Mouse (Mus musculus): ENCODE results near the gene Ccdc9b. TPM values are rescaled to one million over a fixed set of nuclear protein-coding genes. Genes with fewer than 3 reads are reported as not detected.
A peak's percentile ranks its signal among the peaks of the same experiment; 100 is the strongest.

The Ccdc9b gene
- polyA plus RNA-seq, 1 experiment from 2014 or later: 0.90 TPM

DNA sequence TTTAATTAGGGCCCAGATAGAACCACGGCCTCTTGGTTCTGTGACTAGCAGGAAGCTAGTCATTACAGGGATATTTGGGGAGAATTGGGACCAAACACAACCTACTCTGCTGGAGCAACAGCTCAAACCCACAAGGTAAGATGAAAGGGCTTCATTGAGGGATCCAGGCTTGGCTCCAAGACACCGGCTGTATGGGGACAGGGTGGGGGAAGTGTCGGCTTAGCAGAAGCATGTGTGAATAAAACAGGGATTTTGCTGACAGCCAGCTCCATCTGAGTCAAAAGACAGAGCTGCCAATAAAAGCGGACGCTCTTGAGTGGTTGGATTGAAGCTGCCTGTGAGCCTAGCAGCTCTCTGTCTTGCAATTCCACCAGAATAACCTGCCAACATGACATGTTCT, 29.1 kb downstream of the Ccdc9b start:
- ATAC-seq (ENCODE audit: insufficient read depth, low FRiP score, low TSS enrichment): no peak
- Histone ChIP-seq H3K9me3 (ENCODE audit: control insufficient read depth, low read length) (no peaks in the 10 kb centered on the region), H3K4me2 (ENCODE audit: low read depth) (no peak overlapping the region), H3K27ac (ENCODE audit: low read depth, low read length) (no peak overlapping the region), H3K27me3 (ENCODE audit: control insufficient read depth, insufficient read depth, low read length) (peaks cover 10% of the 10 kb centered on the region; the same call in 1 of the 2 replicates), H3K4me1 (ENCODE audit: control insufficient read depth, insufficient read depth, low read length) (peaks cover under 1% of the 10 kb centered on the region; the same call in 1 of the 2 replicates), H3K4me3 (ENCODE audit: low read depth, low read length) (no peak overlapping the region), H3K36me3 (ENCODE audit: control insufficient read depth, insufficient read depth, low read length) (no peaks in the 10 kb centered on the region), H3K9ac (ENCODE audit: low read length) (no peak overlapping the region)
- no peak for DNase-seq (ENCODE audit: low spot score)
- 67% methylated on average over 5 of the region's 5 CpGs for WGBS

DNA sequence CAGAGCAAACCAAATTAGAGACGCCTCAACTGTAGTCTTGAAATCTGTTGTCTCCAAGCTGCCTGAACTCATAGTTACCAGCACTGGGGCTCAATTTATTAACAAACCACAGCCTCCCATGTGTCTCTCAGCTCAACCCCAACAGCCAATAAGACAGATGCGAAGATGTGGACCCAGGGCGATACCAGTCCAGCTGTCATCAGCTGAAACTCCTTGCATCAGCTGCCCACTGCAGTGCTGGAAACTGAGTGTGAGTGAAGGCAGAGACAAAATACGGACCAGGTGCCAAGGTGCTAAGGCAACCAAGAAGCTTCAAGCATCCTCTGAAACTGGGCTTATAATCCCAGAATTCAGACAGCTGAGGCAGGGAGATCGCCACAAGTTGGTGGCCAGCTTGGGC, 30.5 kb downstream of the Ccdc9b start:
- Histone ChIP-seq H3K9me3 (ENCODE audit: control insufficient read depth, low read length) (no peaks in the 10 kb centered on the region), H3K27ac (ENCODE audit: low read depth, low read length) (no peak overlapping the region), H3K9ac (ENCODE audit: low read length) (no peak overlapping the region), H3K4me1 (ENCODE audit: control insufficient read depth, insufficient read depth, low read length) (peaks cover 3% of the 10 kb centered on the region; the same call in 1 of the 2 replicates), H3K36me3 (ENCODE audit: control insufficient read depth, insufficient read depth, low read length) (no peaks in the 10 kb centered on the region), H3K4me3 (ENCODE audit: low read depth, low read length) (no peak overlapping the region), H3K4me2 (ENCODE audit: low read depth) (no peak overlapping the region), H3K27me3 (ENCODE audit: control insufficient read depth, insufficient read depth, low read length) (peaks cover 12% of the 10 kb centered on the region; the same call in 1 of the 2 replicates)
- WGBS: 79% methylated on average over 5 of the region's 5 CpGs
- DNase-seq (ENCODE audit: low spot score): no peak
- no peak for ATAC-seq (ENCODE audit: insufficient read depth, low FRiP score, low TSS enrichment)

GRCm38 (mm10) chr2:118730622-118730915, 31.9 kb downstream of the Ccdc9b start:
- Histone ChIP-seq H3K9me3 (ENCODE audit: control insufficient read depth, low read length) (no peaks in the 10 kb centered on the region), H3K4me2 (ENCODE audit: low read depth) (no peak overlapping the region), H3K27ac (ENCODE audit: low read depth, low read length) (no peak overlapping the region), H3K36me3 (ENCODE audit: control insufficient read depth, insufficient read depth, low read length) (no peaks in the 10 kb centered on the region), H3K9ac (ENCODE audit: low read length) (no peak overlapping the region), H3K4me1 (ENCODE audit: control insufficient read depth, insufficient read depth, low read length) (peaks cover 3% of the 10 kb centered on the region; the same call in 1 of the 2 replicates), H3K27me3 (ENCODE audit: control insufficient read depth, insufficient read depth, low read length) (peaks cover 12% of the 10 kb centered on the region; the same call in 1 of the 2 replicates), H3K4me3 (ENCODE audit: low read depth, low read length) (no peak overlapping the region)
- DNase-seq (ENCODE audit: low spot score): peak; percentile 51
- ATAC-seq (ENCODE audit: insufficient read depth, low FRiP score, low TSS enrichment): no peak
- WGBS: 5% methylated on average over 3 of the region's 3 CpGs

GRCm38 (mm10) chr2:118729816-118730621, 32.4 kb downstream of the Ccdc9b start:
- H3K36me3 ChIP-seq (ENCODE audit: control insufficient read depth, insufficient read depth, low read length): no peaks in the 10 kb centered on the region
- H3K27me3 ChIP-seq (ENCODE audit: control insufficient read depth, insufficient read depth, low read length): peaks cover 12% of the 10 kb centered on the region; the same call in 1 of the 2 replicates
- no peaks in the 10 kb centered on the region for H3K9me3 ChIP-seq (ENCODE audit: control insufficient read depth, low read length)
- no peak overlapping the region for H3K4me3 ChIP-seq (ENCODE audit: low read depth, low read length)
- no peak overlapping the region for H3K9ac ChIP-seq (ENCODE audit: low read length)
- no peak overlapping the region for H3K27ac ChIP-seq (ENCODE audit: low read depth, low read length)
- no peak overlapping the region for H3K4me2 ChIP-seq (ENCODE audit: low read depth)
- WGBS: 29% methylated on average over 8 of the region's 8 CpGs
- H3K4me1 ChIP-seq (ENCODE audit: control insufficient read depth, insufficient read depth, low read length): peaks cover 3% of the 10 kb centered on the region; the same call in 1 of the 2 replicates
- DNase-seq (ENCODE audit: low spot score) (no peak), ATAC-seq (ENCODE audit: insufficient read depth, low FRiP score, low TSS enrichment) (no peak)

DNA sequence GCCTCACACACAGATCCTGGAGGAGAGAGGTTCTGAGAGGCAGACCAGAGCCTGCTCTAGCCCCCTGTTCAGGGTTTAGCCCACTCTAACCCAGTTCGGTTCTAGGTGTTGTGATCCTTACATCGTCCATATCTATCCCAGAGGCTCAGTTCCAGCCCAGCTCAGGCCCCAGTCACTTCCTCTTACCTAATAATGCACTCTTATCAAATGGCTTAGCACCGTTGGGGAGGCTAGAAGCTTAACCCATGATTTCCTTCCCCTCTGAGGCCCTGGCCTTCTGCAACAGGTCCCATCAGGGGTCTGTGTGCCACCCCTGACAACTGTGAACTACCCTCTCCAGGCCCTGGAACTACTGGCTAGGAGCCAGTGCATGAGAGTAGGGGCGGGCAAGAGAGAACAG, 33.3 kb downstream of the Ccdc9b start:
- ATAC-seq (ENCODE audit: insufficient read depth, low FRiP score, low TSS enrichment): no peak
- Histone ChIP-seq H3K9me3 (ENCODE audit: control insufficient read depth, low read length) (no peaks in the 10 kb centered on the region), H3K4me1 (ENCODE audit: control insufficient read depth, insufficient read depth, low read length) (peaks cover 3% of the 10 kb centered on the region; the same call in 1 of the 2 replicates), H3K27ac (ENCODE audit: low read depth, low read length) (no peak overlapping the region), H3K4me3 (ENCODE audit: low read depth, low read length) (no peak overlapping the region), H3K27me3 (ENCODE audit: control insufficient read depth, insufficient read depth, low read length) (peaks cover 12% of the 10 kb centered on the region; the same call in 1 of the 2 replicates), H3K36me3 (ENCODE audit: control insufficient read depth, insufficient read depth, low read length) (no peaks in the 10 kb centered on the region), H3K9ac (ENCODE audit: low read length) (no peak overlapping the region), H3K4me2 (ENCODE audit: low read depth) (no peak overlapping the region)
- no peak for DNase-seq (ENCODE audit: low spot score)
- 44% methylated on average over 4 of the region's 4 CpGs for WGBS

DNA sequence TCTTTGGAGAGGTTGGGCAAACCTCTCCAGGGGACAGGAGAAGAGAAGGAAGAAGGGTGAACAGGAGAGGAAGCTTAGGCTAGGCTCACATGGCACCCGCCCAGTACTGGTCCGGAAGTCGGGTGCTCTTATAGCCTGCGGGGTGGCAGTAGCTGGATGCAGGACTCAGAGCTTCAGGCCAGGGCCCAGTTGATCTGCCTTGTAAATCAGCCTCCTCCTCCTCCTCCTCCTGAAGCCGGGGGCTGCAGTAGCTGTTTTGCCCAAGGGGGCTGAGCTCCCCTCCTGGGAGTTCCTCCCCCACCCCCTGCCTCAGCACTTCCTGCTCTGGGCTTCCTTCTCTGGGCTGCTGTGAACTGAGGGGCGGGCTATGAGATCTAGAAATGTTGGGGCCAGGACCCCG, 34.1 kb downstream of the Ccdc9b start, which contains the start of gene Plcb2:
Gene Plcb2, minus strand, starts transcription at position 102 of the 400 bp plus-strand sequence.
- H3K4me1 ChIP-seq (ENCODE audit: control insufficient read depth, insufficient read depth, low read length): peaks cover 3% of the 10 kb centered on the region; the same call in 1 of the 2 replicates
- no peaks in the 10 kb centered on the region for H3K36me3 ChIP-seq (ENCODE audit: control insufficient read depth, insufficient read depth, low read length)
- no peak within 1 kb of the TSS for H3K4me3 ChIP-seq (ENCODE audit: low read depth, low read length)
- 15% methylated on average over 7 of the region's 7 CpGs for WGBS
- peaks cover 12% of the 10 kb centered on the region; the same call in 1 of the 2 replicates for H3K27me3 ChIP-seq (ENCODE audit: control insufficient read depth, insufficient read depth, low read length)
- DNase-seq (ENCODE audit: low spot score) (no peak), ATAC-seq (ENCODE audit: insufficient read depth, low FRiP score, low TSS enrichment) (no peak)
- no peak within 1 kb of the TSS for H3K9ac ChIP-seq (ENCODE audit: low read length)
- no peak within 1 kb of the TSS for H3K4me2 ChIP-seq (ENCODE audit: low read depth)
- no peaks in the 10 kb centered on the region for H3K9me3 ChIP-seq (ENCODE audit: control insufficient read depth, low read length)
- no peak within 1 kb of the TSS for H3K27ac ChIP-seq (ENCODE audit: low read depth, low read length)

DNA sequence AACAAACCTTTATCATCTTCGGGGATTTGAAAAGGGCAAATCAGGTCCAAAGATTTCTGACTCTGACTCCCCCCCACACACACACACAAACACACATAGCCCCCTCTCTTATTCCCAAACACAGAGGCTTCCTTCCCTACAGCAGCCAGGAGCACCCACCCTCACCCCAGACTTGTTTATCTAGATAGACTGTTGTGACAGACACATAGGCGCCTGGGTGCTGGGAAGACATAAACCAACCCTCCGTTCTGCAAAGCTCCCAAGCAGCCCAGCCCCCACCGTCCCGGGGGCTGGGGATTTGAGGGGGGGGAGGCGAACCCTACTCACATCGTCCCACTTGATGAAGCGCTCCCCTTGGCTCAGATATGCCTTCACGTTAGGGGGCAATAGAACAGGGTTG, 34.5 kb downstream of the Ccdc9b start:
- Histone ChIP-seq H3K36me3 (ENCODE audit: control insufficient read depth, insufficient read depth, low read length) (no peaks in the 10 kb centered on the region), H3K27me3 (ENCODE audit: control insufficient read depth, insufficient read depth, low read length) (peaks cover 12% of the 10 kb centered on the region; the same call in 1 of the 2 replicates), H3K4me1 (ENCODE audit: control insufficient read depth, insufficient read depth, low read length) (peaks cover 3% of the 10 kb centered on the region; the same call in 1 of the 2 replicates), H3K4me3 (ENCODE audit: low read depth, low read length) (no peak overlapping the region), H3K4me2 (ENCODE audit: low read depth) (no peak overlapping the region), H3K27ac (ENCODE audit: low read depth, low read length) (no peak overlapping the region), H3K9ac (ENCODE audit: low read length) (no peak overlapping the region), H3K9me3 (ENCODE audit: control insufficient read depth, low read length) (no peaks in the 10 kb centered on the region)
- ATAC-seq (ENCODE audit: insufficient read depth, low FRiP score, low TSS enrichment) (no peak), DNase-seq (ENCODE audit: low spot score) (no peak)
- 28% methylated on average over 9 of the region's 9 CpGs for WGBS

DNA sequence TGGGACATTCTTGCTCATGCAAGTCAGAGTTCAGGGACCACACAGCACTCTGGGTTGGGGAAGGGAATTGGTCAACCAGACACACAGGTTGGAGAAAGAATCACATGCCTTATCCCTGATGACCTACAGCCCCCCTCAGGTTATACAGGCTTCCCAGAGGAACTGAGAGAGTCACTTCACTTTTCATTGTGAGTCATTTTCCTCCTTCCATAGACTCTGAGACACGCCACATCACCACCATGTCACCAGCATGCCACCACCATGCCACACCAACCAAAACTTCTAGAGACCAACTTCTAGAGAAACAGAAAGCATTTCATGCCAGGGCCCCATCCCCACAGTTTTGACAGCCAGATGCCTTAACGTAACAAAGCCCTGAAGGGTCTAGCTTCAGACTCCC, 35.6 kb downstream of the Ccdc9b start:
- no peak overlapping the region for H3K4me2 ChIP-seq (ENCODE audit: low read depth)
- peaks cover 12% of the 10 kb centered on the region; the same call in 1 of the 2 replicates for H3K27me3 ChIP-seq (ENCODE audit: control insufficient read depth, insufficient read depth, low read length)
- H3K27ac ChIP-seq (ENCODE audit: low read depth, low read length): no peak overlapping the region
- H3K9me3 ChIP-seq (ENCODE audit: control insufficient read depth, low read length): no peaks in the 10 kb centered on the region
- peaks cover 3% of the 10 kb centered on the region; the same call in 1 of the 2 replicates for H3K4me1 ChIP-seq (ENCODE audit: control insufficient read depth, insufficient read depth, low read length)
- ATAC-seq (ENCODE audit: insufficient read depth, low FRiP score, low TSS enrichment) (no peak), DNase-seq (ENCODE audit: low spot score) (no peak)
- H3K9ac ChIP-seq (ENCODE audit: low read length): no peak overlapping the region
- H3K4me3 ChIP-seq (ENCODE audit: low read depth, low read length): no peak overlapping the region
- H3K36me3 ChIP-seq (ENCODE audit: control insufficient read depth, insufficient read depth, low read length): no peaks in the 10 kb centered on the region
- 75% methylated on average over 2 of the region's 2 CpGs for WGBS

- WGBS: 86% methylated on average over 4 of the region's 4 CpGs
- no peak overlapping the region for H3K4me3 ChIP-seq (ENCODE audit: low read depth, low read length)
- H3K36me3 ChIP-seq (ENCODE audit: control insufficient read depth, insufficient read depth, low read length): no peaks in the 10 kb centered on the region
- H3K27me3 ChIP-seq (ENCODE audit: control insufficient read depth, insufficient read depth, low read length): 0 out of 2 replicates have a peak, but pooled peaks cover 7% of the 10 kb centered on the region
- ATAC-seq (ENCODE audit: insufficient read depth, low FRiP score, low TSS enrichment): no peak
- H3K4me2 ChIP-seq (ENCODE audit: low read depth): no peak overlapping the region
- no peak overlapping the region for H3K9ac ChIP-seq (ENCODE audit: low read length)
- no peak for DNase-seq (ENCODE audit: low spot score)
- H3K4me1 ChIP-seq (ENCODE audit: control insufficient read depth, insufficient read depth, low read length): peaks cover 3% of the 10 kb centered on the region; the same call in 1 of the 2 replicates
- no peaks in the 10 kb centered on the region for H3K9me3 ChIP-seq (ENCODE audit: control insufficient read depth, low read length)
- no peak overlapping the region for H3K27ac ChIP-seq (ENCODE audit: low read depth, low read length)
Measured at GRCm38 (mm10) chr2:118725511-118725910, 37.0 kb downstream of the Ccdc9b start.

All from neural tube, embryonic 11.5 days (tissue).